Mouse (Mus musculus): ENCODE data around the gene Rin2. TPM values are rescaled to one million over a fixed set of nuclear protein-coding genes. Genes with fewer than 3 reads are reported as not detected.

Rin2 gene
- polyA plus RNA-seq, 1 experiment = 12.3 TPM

DNA sequence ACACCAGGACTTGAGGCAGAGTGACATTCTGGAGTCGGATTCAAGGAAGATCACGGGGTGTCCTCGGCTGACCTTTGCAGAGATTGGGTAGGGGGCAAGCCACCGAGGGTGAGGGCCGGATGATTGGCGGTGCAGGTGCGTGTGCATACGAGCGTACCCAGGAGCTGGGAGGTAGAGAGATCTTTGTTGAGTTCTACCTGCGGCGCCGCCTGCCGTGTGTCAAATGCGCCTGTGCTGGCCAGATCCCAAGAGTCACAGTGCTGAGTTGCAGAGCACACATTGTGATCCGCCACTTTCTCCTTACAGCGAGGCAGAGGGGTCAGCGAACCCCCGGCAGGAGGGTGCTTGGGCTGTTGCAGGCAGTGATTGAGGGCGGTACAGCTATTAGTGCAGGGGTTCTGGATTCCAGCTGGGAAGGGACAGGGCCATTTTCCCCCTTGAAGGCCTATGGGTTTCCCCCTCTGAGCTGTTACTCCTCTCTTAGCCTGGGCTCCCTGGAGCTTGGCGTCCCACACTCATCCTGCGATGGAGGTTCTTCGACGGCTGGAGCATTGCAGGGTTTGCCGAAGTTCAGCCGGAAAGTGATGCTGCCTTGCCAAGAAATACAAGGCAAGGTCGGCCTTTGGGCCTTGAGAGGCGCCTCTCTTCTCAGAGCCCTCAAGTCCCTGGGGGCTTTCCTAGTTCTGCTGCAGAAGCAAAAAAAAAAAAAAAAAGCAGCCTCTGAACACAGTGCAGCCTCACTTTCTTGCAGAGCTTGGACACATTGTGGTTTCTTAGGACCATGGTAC is 935 bp downstream of the Rin2 start:
- peaks cover 4% of the 10 kb centered on the region; the same call in 1 of the 2 replicates for H3K4me1 ChIP-seq (ENCODE audit: control insufficient read depth, insufficient read depth, insufficient read length, low read length)
- H3K4me3 ChIP-seq (ENCODE audit: insufficient read depth, low read depth, low read length) = peak overlapping the region; percentile 77
- no peak overlapping the region for H3K27ac ChIP-seq (replicated peaks; ENCODE audit: low read depth, low read length)

DNA sequence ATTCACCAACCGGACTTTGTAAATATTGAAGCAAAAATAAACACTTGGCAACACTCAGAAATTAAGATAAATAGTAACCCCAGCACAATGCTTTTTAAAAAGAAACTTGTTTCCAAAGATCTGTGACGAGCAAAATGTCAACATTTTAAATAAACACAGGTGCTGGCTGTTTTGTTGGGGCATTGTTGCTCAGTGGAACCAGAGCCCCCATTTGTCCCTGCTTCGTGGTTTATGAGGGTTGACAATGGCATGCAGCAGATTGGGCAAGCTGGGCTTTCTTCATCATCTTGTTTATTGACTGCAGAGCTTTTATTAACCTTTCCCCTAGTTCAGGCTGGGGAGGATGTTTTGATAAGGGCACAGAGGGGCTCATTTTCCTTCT is 1.5 kb downstream of the Rin2 start:
- H3K27ac ChIP-seq (replicated peaks; ENCODE audit: low read depth, low read length) = 0 out of 2 replicates have a peak overlapping the region, but pooled peaks have one; percentile 23

DNA sequence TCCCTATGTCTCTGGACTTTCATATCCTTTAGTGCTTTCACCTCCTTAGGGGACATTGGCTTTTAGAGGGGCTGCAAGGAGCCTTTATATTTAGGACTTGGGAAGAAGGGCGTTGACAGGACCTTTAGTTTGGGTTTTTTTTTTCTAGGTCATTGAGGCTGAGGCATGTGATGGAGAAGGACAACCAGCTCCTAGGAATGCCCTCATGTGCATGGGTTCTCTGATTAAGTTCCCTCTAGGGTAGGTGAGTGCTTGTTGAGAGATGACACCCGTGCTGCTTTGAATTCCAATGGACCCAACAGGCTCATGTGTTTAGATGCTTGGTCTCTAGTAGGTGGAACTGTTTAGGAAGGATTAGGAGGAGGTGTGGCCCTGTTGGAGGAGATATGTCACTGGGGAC is 1.9 kb downstream of the Rin2 start:
- Histone ChIP-seq H3K4me3 (ENCODE audit: insufficient read depth, low read depth, low read length) (no peak overlapping the region), H3K4me1 (ENCODE audit: control insufficient read depth, insufficient read depth, insufficient read length, low read length) (peaks cover 4% of the 10 kb centered on the region; the same call in 1 of the 2 replicates), H3K27ac (replicated peaks; ENCODE audit: low read depth, low read length) (0 out of 2 replicates have a peak overlapping the region, but pooled peaks have one; percentile 23)

More for the DNA sequence above, 1.5 kb downstream of the Rin2 start:
- no peak overlapping the region for H3K4me3 ChIP-seq (ENCODE audit: insufficient read depth, low read depth, low read length)
- peaks cover 4% of the 10 kb centered on the region; the same call in 1 of the 2 replicates for H3K4me1 ChIP-seq (ENCODE audit: control insufficient read depth, insufficient read depth, insufficient read length, low read length)

DNA sequence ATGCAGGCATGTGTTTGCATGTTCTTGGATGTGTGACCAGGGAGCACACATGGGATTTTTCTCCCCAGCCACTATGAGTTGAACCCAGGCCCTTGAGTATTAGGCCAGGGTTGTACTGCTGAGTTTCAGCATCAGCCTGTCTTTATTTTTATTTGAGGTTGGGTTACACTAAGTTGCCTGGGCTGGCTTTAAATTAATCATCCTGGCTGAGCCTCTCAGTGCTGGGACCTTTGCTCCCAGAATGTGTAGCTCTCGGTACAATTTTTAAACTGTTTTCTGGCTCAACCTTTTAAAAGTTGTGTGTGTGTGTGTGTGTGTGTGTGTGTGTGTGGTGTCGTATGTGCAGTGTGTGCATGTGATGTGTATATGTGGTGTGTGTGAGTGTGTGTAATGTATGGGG is 5.1 kb downstream of the Rin2 start:
- Histone ChIP-seq H3K4me1 (ENCODE audit: control insufficient read depth, insufficient read depth, insufficient read length, low read length) (peaks cover 7% of the 10 kb centered on the region; the same call in 1 of the 2 replicates), H3K27ac (replicated peaks; ENCODE audit: low read depth, low read length) (no peak overlapping the region), H3K4me3 (ENCODE audit: insufficient read depth, low read depth, low read length) (no peak overlapping the region)

DNA sequence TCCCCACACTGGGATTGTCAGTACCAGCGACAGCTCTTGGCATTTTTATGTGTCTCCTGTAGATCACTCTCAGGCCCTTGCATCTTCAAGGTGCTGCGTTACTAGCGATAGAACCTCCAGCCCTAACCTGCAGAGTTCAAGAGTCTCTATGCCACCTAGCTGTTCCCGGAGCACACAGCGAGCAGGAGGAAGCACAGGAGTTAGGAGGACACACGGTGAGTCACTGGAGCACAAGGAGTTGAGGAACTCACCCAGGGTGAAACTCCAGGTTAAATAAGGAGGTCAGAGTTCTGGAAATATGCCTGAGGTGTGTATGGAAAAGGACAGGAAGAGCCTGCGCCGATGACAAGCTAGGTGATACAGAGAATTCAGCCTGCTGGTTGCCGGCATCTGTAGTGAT is 5.7 kb downstream of the Rin2 start:
- H3K4me3 ChIP-seq (ENCODE audit: insufficient read depth, low read depth, low read length) = no peak overlapping the region
- peaks cover 7% of the 10 kb centered on the region; the same call in 1 of the 2 replicates for H3K4me1 ChIP-seq (ENCODE audit: control insufficient read depth, insufficient read depth, insufficient read length, low read length)
- H3K27ac ChIP-seq (replicated peaks; ENCODE audit: low read depth, low read length) = no peak overlapping the region

DNA sequence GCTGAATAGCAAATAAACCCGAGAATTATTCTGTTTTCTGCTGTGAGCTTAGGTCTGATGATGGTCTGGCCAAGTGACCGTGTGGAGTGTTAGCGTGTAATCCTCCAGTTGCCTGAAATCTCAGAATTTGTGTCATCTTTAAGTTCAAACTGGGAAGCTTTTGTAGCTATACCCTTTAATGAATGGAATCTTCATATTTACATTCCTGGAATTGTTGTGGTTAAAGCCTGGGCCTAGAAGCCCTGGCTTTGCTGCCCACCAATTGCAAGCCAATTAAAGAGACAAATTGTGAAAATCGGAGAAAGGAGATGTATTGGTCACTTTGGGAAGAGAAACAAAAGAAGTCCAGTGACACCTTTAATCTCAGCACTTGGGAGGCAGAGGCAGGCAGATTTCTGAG is 6.6 kb downstream of the Rin2 start:
- Histone ChIP-seq H3K4me3 (ENCODE audit: insufficient read depth, low read depth, low read length) (no peak overlapping the region), H3K4me1 (ENCODE audit: control insufficient read depth, insufficient read depth, insufficient read length, low read length) (peaks cover 5% of the 10 kb centered on the region; the same call in 1 of the 2 replicates), H3K27ac (replicated peaks; ENCODE audit: low read depth, low read length) (no peak overlapping the region)

DNA sequence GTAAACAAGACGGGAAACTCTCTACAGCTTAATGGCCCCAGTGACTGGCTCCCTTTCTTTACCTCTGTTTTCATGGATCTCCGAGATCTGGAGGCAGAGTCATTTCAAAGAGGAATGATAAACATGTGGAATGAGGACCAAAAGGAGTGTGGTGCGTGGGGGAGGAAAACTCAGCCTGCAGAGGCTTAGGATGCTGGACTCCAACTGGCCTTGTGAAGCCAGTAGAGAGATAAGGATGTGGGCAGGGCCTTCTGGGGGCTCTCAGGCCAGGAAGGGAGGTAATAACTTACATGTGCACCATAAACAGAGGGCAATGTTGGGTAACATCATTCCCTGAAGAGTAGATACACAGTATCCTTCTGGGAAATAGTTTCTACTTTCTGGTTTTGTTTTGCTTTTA is 7.9 kb downstream of the Rin2 start:
- peaks cover 3% of the 10 kb centered on the region; the same call in 1 of the 2 replicates for H3K4me1 ChIP-seq (ENCODE audit: control insufficient read depth, insufficient read depth, insufficient read length, low read length)
- no peak overlapping the region for H3K4me3 ChIP-seq (ENCODE audit: insufficient read depth, low read depth, low read length)
- no peak overlapping the region for H3K27ac ChIP-seq (replicated peaks; ENCODE audit: low read depth, low read length)

DNA sequence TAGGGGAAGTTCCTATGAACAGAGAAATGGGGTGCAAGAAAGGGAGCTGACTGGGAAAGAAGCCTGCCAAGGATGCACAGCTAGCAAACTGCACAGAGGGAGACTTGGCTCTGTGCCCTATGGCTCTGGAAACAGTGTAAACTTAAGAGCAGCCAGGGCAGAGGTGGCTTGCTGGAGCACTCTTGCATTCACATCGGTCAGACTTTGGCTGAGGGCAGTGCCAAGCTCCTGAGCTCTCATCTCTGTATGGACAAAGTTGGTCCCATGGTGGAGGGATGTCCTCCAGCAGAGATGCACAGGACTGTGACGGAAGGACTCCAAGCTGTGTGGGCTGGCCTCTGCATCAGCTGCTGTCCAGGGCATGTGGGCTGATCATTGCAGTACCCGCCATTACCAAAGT is 8.5 kb downstream of the Rin2 start:
- peaks cover 3% of the 10 kb centered on the region; the same call in 1 of the 2 replicates for H3K4me1 ChIP-seq (ENCODE audit: control insufficient read depth, insufficient read depth, insufficient read length, low read length)
- H3K27ac ChIP-seq (replicated peaks; ENCODE audit: low read depth, low read length) = no peak overlapping the region
- no peak overlapping the region for H3K4me3 ChIP-seq (ENCODE audit: insufficient read depth, low read depth, low read length)

DNA sequence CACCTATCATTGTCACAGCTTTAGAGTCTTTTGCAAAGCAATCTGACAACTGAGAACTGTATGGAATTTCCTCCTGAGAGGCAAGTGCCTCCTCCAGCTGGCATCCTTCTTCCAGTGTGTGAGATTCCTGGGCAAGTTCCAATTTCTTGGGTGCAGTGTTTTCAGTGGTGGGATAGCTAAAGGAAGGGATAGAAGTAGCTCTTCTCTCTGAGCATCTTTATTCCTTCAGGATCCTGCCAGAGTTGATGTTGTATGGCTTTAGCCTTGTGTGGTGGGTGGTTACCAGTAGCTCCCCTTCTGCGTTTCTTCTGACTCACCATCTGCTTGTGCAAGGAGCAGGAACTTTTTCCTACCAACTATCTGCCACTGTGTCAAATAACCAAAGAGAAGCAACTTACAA is 9.1 kb downstream of the Rin2 start:
- no peak overlapping the region for H3K27ac ChIP-seq (replicated peaks; ENCODE audit: low read depth, low read length)
- H3K4me1 ChIP-seq (ENCODE audit: control insufficient read depth, insufficient read depth, insufficient read length, low read length) = peaks cover 3% of the 10 kb centered on the region; the same call in 1 of the 2 replicates
- no peak overlapping the region for H3K4me3 ChIP-seq (ENCODE audit: insufficient read depth, low read depth, low read length)

DNA sequence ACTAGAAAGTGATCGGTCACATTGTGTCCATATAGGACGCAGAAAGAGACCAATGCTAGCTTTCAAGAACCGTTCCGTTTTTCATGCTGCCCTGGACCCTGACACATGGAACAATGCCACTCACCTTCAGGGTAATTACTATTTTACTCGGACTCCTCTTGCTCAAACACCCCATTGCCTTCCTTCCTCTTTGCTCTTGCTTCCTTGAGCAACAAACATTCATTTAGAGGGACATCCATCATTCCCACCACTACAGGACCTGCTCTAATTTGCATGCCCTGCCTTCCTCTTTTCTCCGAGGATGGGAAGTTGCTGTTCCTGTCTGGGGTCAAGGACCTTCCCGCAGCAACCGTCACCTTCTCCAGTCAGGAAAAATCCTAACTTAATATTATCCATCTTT is 9.9 kb downstream of the Rin2 start:
- no peak overlapping the region for H3K4me3 ChIP-seq (ENCODE audit: insufficient read depth, low read depth, low read length)
- H3K27ac ChIP-seq (replicated peaks; ENCODE audit: low read depth, low read length) = no peak overlapping the region
- peaks cover 3% of the 10 kb centered on the region; the same call in 1 of the 2 replicates for H3K4me1 ChIP-seq (ENCODE audit: control insufficient read depth, insufficient read depth, insufficient read length, low read length)

DNA sequence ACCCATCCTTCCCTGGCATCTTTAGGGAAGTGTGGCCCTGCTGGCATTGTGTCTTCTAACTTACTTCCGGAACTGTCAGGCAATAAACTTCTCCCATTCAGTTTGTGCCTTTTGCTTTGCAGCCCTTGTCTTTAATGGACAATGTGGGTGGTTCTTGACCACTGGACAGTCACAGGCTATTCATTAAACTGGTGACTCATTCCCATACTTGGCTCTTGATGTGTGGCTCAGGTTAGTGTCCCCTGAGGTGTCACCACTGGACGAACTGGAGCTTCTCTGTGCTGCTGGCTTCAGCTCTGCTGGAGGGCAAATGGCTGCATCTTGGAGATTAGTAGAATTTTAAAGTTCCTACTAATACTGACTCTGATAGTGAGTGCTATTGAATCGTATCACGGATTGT is 11.0 kb downstream of the Rin2 start:
- H3K27ac ChIP-seq (replicated peaks; ENCODE audit: low read depth, low read length) = no peak overlapping the region
- peaks cover 3% of the 10 kb centered on the region; the same call in 1 of the 2 replicates for H3K4me1 ChIP-seq (ENCODE audit: control insufficient read depth, insufficient read depth, insufficient read length, low read length)
- H3K4me3 ChIP-seq (ENCODE audit: insufficient read depth, low read depth, low read length) = no peak overlapping the region

DNA sequence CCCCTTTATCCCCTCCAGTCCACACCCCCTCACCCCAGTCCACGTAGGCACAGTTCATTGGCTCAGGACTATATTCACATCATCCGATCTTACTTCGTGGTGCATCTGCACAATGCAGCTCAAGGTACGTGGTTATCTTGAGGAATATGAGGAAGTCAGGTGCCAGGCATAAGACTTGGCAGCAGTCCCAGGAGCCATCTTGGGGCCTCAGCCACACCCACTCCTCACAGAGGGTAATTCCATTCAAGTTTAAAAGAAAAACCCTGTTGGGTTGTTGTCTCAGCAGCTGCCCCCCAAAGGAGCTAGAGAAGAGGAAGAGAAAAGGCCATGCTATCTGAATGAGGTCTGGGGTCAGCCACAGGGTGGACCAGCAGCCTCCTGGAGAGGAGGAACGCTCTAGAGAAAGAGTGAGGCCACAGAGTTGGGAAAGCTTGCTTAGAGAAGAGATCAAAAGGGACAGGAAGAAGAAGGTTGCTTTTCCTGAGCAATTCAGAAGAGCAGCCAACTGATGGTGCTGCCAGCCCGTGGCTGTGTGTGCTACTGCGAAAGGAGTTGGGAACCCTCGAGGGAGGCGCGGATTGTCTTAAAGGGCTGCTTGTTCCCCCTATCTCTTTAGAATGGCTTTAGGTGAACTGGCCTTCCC is 16.5 kb downstream of the Rin2 start:
- Histone ChIP-seq H3K4me3 (ENCODE audit: insufficient read depth, low read depth, low read length) (no peak overlapping the region), H3K4me1 (ENCODE audit: control insufficient read depth, insufficient read depth, insufficient read length, low read length) (no peaks in the 10 kb centered on the region; the same call in 1 of the 2 replicates), H3K27ac (replicated peaks; ENCODE audit: low read depth, low read length) (no peak overlapping the region)

DNA sequence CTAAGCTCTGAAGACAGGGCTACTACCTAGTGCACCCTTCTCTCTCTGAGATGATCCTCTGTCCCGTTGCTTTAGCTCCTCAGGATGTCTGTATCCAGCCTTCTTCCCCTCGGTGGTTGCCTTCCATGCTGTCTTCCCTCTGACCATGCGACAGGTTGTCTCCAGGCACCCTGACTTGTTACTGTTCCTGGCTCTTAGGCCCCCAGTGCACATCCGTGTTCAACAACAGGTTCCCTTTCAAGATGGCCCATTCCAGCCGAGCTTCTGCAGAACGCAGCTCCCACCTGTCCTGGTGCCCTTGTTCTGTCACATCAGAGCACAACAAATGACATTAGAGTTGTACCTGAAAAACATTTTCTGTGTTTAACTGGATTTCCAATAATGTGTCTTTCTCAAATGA is 22.1 kb downstream of the Rin2 start:
- H3K4me3 ChIP-seq (ENCODE audit: insufficient read depth, low read depth, low read length) = no peak overlapping the region
- peaks cover 12% of the 10 kb centered on the region for H3K4me1 ChIP-seq (ENCODE audit: control insufficient read depth, insufficient read depth, insufficient read length, low read length)
- no peak overlapping the region for H3K27ac ChIP-seq (replicated peaks; ENCODE audit: low read depth, low read length)

DNA sequence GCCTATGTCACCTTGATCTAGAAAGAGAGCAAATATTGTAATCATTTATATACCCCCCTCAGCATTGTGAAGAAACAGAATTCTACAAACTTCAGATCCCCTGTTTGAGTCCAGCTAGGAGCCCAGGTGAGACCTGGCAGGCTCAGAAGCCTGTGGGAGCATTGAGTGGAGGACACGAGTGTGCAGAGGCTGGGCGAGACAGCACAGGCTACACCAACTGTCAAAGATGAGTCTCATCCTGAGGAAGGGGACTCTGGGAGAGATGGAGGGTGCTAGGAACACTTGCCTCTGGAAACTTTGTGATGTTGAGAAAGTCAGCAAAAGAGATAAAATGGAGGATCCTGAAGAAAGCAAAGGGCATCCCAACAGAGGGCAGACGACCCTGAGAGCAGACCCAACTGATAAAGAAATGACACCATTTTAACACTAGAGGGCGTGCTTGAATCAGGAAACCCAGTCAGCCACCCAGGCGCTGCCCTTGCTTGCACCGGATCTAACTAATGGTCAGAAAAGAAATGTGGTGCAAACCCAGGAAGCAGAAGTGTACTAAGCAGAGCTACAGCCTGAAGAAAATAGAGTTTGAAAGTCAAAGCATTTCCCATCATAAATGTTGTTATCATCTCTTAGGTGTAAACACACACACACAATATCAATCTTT is 24.5 kb downstream of the Rin2 start:
- no peak overlapping the region for H3K27ac ChIP-seq (replicated peaks; ENCODE audit: low read depth, low read length)
- H3K4me1 ChIP-seq (ENCODE audit: control insufficient read depth, insufficient read depth, insufficient read length, low read length) = peaks cover 14% of the 10 kb centered on the region
- no peak overlapping the region for H3K4me3 ChIP-seq (ENCODE audit: insufficient read depth, low read depth, low read length)

DNA sequence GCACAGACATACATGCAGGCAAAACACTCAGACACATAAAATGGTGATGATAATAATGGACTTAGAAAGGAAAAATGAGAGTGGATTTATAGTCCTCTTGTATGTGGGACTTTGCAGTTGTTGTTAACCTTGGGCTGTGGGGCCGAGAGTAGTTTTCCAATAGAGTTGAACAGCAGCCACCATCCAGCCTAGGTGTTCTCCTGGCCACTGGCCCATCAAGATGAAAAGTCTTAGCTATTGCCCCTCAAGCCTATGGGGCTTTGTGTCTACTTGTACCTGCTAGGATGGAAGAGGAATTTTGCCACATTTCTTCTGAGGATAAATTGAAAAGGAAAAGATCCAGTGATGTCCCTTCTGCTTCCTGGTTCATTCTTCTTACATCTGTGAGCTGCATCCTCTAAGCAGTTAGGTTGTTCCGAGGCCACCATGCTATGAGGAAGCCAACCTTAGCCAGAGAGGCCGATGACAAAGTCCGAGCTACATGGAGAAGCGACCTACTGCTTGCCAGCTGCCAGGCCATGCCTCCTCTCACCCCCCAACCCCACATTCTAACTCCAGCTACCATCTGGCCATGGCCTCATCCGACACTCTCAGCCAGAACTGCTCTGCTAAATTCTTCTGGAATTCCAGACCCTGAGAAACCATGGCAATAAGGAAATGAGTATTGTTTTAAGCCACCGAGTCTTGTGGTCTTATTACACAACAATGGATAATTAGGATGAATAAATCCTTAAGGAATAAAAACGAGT is 25.4 kb downstream of the Rin2 start:
- no peak overlapping the region for H3K4me3 ChIP-seq (ENCODE audit: insufficient read depth, low read depth, low read length)
- peaks cover 14% of the 10 kb centered on the region for H3K4me1 ChIP-seq (ENCODE audit: control insufficient read depth, insufficient read depth, insufficient read length, low read length)
- H3K27ac ChIP-seq (replicated peaks; ENCODE audit: low read depth, low read length) = peak overlapping the region; percentile 84
